Comparison of ENCODE assay signal across 20 mouse cellular contexts in genomic region chr11:45849203-45849602, GRCm38 (mm10).
"Had no signal": no experiment of that assay in that cellular context is flagged by ENCODE, and none has a peak within 500 bp of the region (broad histone marks: within the 10 kb centered on the region; RNA-seq: fewer than 3 reads in every experiment).

No protein-coding gene starts in this region.

- H3K4me3 ChIP-seq: limb, embryonic 10.5 days; limb, embryonic 13.5 days; liver, embryonic 13.5 days; midbrain, embryonic 12.5 days; midbrain, embryonic 15.5 days; neural tube, embryonic 12.5 days; neural tube, embryonic 15.5 days; stomach, embryonic 15.5 days had no signal

- H3K9ac ChIP-seq: limb, embryonic 13.5 days; liver, embryonic 13.5 days; lung, embryonic 14.5 days; midbrain, embryonic 12.5 days; midbrain, embryonic 15.5 days; neural tube, embryonic 12.5 days; neural tube, embryonic 15.5 days; stomach, embryonic 15.5 days had no signal

- H3K9me3 ChIP-seq: limb, embryonic 10.5 days; limb, embryonic 13.5 days; liver, embryonic 13.5 days; midbrain, embryonic 12.5 days; midbrain, embryonic 15.5 days; neural tube, embryonic 12.5 days; neural tube, embryonic 15.5 days; stomach, embryonic 15.5 days had no signal

- H3K27me3 ChIP-seq: liver, embryonic 13.5 days; midbrain, embryonic 12.5 days; midbrain, embryonic 15.5 days; neural tube, embryonic 12.5 days; neural tube, embryonic 15.5 days; stomach, embryonic 15.5 days had no signal

- H3K27ac ChIP-seq: limb, embryonic 10.5 days; limb, embryonic 13.5 days; liver, embryonic 13.5 days; macrophage; midbrain, embryonic 12.5 days; midbrain, embryonic 15.5 days; neural tube, embryonic 12.5 days; neural tube, embryonic 15.5 days; stomach, embryonic 15.5 days had no signal

- H3K36me3 ChIP-seq: limb, embryonic 13.5 days; midbrain, embryonic 12.5 days; midbrain, embryonic 15.5 days; neural tube, embryonic 12.5 days; neural tube, embryonic 15.5 days; stomach, embryonic 15.5 days had no signal

- DNase-seq: kidney, adult 9 months; kidney, postnatal 14 days; kidney, postnatal 4 days; liver; liver, embryonic 13.5 days; lung, embryonic 14.5 days; right cerebral cortex, adult 18-20 months; right cerebral cortex, postnatal 14 days; right cerebral cortex, postnatal 4 days; spleen, adult 18-20 months; thymus, postnatal 25 days had no signal

- ATAC-seq: lung, postnatal 0 days; midbrain, embryonic 15.5 days had no signal

- H3K4me2 ChIP-seq: limb, embryonic 13.5 days; liver, embryonic 13.5 days; lung, embryonic 14.5 days; midbrain, embryonic 12.5 days; midbrain, embryonic 15.5 days; neural tube, embryonic 12.5 days; neural tube, embryonic 15.5 days; stomach, embryonic 15.5 days had no signal
